Mouse (Mus musculus) heart, embryonic 14.5 days (tissue): ENCODE measurements at regions not wholly inside any gene's neighbourhood (a gene's known extent, or its start where the extent isn't known, plus 50 kb on each side); places are given as distances from the start of the nearest gene placed in this dataset.
A peak's percentile ranks its signal among the peaks of the same experiment; 100 is the strongest.

Experiments used
- ATAC-seq: fragments of 200-750 bp; cut with Nextera tagmentation; 2 replicates; pipeline ENCODE4 v1.8.0; 2017; ENCODE audit warnings: low read depth, moderate TSS enrichment; ENCODE audit not compliant: insufficient number of reproducible peaks, insufficient read depth, low FRiP score
- H3K27ac ChIP-seq, 2 experiments: fragments of 200-500 bp in 1 of 2; fragments of 300-500 bp in 1 of 2; sonication (generic) in 1 of 2; replicated peaks in 1 of 2; 2 replicates each; pipeline ENCODE4 v1.5.1; 2012 to 2014; ENCODE audit warnings: low read depth in 2 of 2, low read length in 2 of 2, control low read depth in 1 of 2, mild to moderate bottlenecking in 1 of 2, mixed read lengths in 1 of 2; ENCODE audit not compliant: control insufficient read depth in 1 of 2, insufficient read depth in 1 of 2
- H3K27me3 ChIP-seq: fragments of 300-500 bp; sonication (generic); 2 replicates; pipeline ENCODE4 v1.6.1; 2014; ENCODE audit warnings: mild to moderate bottlenecking, low read length, control low read depth; ENCODE audit not compliant: control insufficient read depth, insufficient read depth
- H3K36me3 ChIP-seq: fragments of 300-500 bp; sonication (generic); 2 replicates; pipeline ENCODE4 v1.6.1; 2014; ENCODE audit warnings: mild to moderate bottlenecking, control low read depth, low read length, mixed read lengths; ENCODE audit not compliant: control insufficient read depth, insufficient read depth
- H3K4me1 ChIP-seq, 2 experiments: fragments of 200-500 bp in 1 of 2; fragments of 300-500 bp in 1 of 2; sonication (generic) in 1 of 2; 2 replicates each; pipeline ENCODE4 v1.6.1; 2012 to 2014; ENCODE audit warnings: low read length in 2 of 2, control low read depth in 1 of 2, mixed read lengths in 1 of 2; ENCODE audit not compliant: control insufficient read depth in 2 of 2, insufficient read depth in 2 of 2
- H3K4me2 ChIP-seq: fragments of 300-500 bp; sonication (generic); 2 replicates; pipeline ENCODE4 v1.6.1; 2014; ENCODE audit warnings: mild to moderate bottlenecking, low read length
- H3K4me3 ChIP-seq, 2 experiments: fragments of 200-500 bp in 1 of 2; fragments of 300-500 bp in 1 of 2; sonication (generic) in 1 of 2; 2 replicates each; pipeline ENCODE4 v1.5.1; 2012 to 2014; ENCODE audit warnings: low read length in 2 of 2, mild to moderate bottlenecking in 2 of 2, control low read depth in 1 of 2, low read depth in 1 of 2, moderate library complexity in 1 of 2; ENCODE audit not compliant: control insufficient read depth in 1 of 2, insufficient read depth in 1 of 2
- H3K9ac ChIP-seq: fragments of 300-500 bp; sonication (generic); 2 replicates; pipeline ENCODE4 v1.6.1; 2014; ENCODE audit warnings: mild to moderate bottlenecking, low read length
- H3K9me3 ChIP-seq: fragments of 300-500 bp; sonication (generic); 2 replicates; pipeline ENCODE4 v1.6.1; 2016; ENCODE audit warnings: low read length, control low read depth; ENCODE audit not compliant: control insufficient read depth
- WGBS: fragments of 180-500 bp; shearing (Covaris S2); extraction: QIAGEN DNeasy Blood & Tissue Kit; methylation state at CpG from one replicate; pipeline ENCODE4 v1.1.7; 2014; 5-methylcytosine and 5-hydroxymethylcytosine counted together

DNA sequence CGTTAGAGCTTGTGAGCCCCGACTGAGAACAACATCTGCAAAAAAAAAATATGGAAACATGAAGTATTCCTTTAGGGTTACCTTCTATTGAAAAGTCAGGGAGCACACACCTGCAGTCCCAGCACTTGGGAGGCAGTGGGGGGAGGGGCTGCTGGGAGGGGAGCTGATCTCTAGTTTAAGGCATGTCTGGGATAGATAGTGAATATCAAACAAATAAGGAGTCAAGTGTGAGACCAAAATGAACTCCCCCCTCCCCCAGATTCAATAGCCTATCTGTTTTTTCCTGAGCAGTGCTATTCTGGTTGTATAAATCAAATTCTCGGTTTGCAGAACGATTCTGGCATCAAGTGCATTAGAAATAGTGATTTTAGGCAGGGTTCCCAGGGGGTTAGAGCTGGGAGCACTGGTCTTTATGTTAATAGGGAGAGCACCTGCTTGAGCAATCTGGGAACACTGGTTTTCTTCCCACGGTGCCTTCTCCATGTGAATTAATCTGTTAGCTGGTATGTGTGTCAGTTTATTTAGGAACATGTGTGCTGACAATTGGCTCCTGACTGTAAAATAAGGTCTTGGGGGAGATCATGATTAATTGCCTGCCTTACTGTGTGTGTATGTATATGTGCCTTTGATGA is 195.9 kb downstream of the Enc1 start:
- H3K4me1 ChIP-seq: peaks cover 31 to 50% of the 10 kb centered on the region in 2 experiments
- H3K4me2 ChIP-seq: peak overlapping the region; percentile 83; the same call in 1 of the 2 replicates
- no peak overlapping the region for H3K4me3 ChIP-seq
- H3K9me3 ChIP-seq: no peaks in the 10 kb centered on the region
- peak overlapping the region in 1 of 2 experiments; percentile 77; a peak in 3 of 4 replicates for H3K27ac ChIP-seq
- no peak overlapping the region for H3K9ac ChIP-seq
- H3K36me3 ChIP-seq: no peaks in the 10 kb centered on the region
- WGBS: 42% methylated on average over 5 of the region's 5 CpGs
- H3K27me3 ChIP-seq: peaks cover 18% of the 10 kb centered on the region; the same call in 1 of the 2 replicates
- ATAC-seq: no peak

GRCm38 (mm10) chr13:97435865-97436718 is 195.2 kb downstream of the Enc1 start:
- 8% methylated on average over 24 of the region's 24 CpGs for WGBS

DNA sequence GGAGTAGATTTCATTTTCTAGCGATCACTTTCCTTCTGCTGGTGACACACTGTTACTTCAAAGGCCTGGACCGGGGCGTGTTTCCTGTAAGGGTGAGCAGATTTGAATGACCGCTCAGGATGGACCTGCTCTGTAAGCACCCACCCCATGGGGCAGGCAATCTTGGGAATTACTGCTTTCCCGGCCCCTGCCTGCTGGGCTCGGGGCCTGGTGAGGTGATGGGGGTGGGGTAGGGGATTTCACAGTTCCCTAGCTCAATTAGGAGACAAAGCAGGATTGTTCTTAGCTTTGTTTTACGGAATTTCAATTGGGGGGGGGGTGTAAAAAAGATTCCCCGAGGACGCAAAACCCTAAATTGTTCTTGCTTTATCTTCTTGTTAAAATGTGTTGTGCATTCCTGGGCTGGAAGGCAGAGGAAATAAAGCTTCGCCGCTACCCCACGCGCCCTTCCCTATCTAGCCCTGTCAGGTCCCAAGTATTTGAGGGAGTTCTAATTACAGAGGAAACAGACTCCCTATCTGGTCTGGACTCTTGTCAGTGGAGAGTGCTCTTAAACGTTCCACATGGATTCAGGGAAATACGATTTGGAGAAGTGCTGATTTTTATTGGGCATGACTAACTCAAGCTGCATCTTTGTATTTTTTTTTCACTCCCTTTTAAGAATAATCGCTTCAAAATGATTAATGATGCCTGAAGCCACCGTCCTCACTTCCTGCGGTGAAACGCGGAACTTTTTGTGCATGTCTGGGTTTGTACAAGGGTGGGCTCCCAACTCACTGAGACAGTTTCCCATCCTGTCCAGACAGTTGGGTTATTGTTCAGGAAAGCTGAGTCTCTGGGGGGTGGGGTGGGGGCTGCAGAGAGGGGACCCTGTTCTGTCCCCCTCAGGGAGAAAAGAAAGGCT is 194.3 kb downstream of the Enc1 start:
- Histone ChIP-seq H3K4me3 (peak overlapping the region; percentile 44 to 50), H3K27me3 (peaks cover 18% of the 10 kb centered on the region; the same call in 1 of the 2 replicates), H3K4me1 (peaks cover 24 to 39% of the 10 kb centered on the region in 2 experiments), H3K9me3 (no peaks in the 10 kb centered on the region), H3K36me3 (no peaks in the 10 kb centered on the region), H3K4me2 (peak overlapping the region; percentile 83), H3K9ac (peak overlapping the region; percentile 66), H3K27ac (peak overlapping the region; percentile 77 to 81)
- WGBS: 2% methylated on average over 20 of the region's 20 CpGs
- ATAC-seq: peak; percentile 79

More at GRCm38 (mm10) chr13:97435865-97436718, 195.2 kb downstream of the Enc1 start:
- peak overlapping the region; percentile 66 for H3K9ac ChIP-seq
- H3K9me3 ChIP-seq: no peaks in the 10 kb centered on the region
- H3K4me2 ChIP-seq: peak overlapping the region; percentile 83
- peaks cover 18% of the 10 kb centered on the region; the same call in 1 of the 2 replicates for H3K27me3 ChIP-seq
- peak overlapping the region; percentile 44 to 50 for H3K4me3 ChIP-seq
- peaks cover 26 to 43% of the 10 kb centered on the region in 2 experiments for H3K4me1 ChIP-seq
- ATAC-seq: no peak
- H3K36me3 ChIP-seq: no peaks in the 10 kb centered on the region
- H3K27ac ChIP-seq: peak overlapping the region; percentile 77 to 81

DNA sequence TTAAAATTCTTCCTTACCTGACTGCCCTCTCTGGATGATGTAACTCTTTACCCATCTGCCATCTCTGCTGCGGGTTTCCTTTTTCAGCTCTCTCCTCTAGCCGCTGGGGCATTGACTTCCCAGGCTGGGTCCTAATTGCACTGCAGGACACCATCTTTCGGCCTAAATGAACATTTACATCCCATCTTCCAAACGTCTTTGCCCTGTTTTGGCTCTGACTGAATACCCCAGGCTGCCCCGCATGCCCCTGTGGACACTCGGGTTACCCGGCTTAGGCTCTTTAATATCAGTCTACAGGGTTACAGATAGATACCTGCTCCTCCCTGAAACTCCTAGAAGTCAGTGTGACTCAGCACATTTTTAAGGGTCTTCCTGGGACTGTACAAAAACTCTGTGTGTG is 193.3 kb downstream of the Enc1 start:
- Histone ChIP-seq H3K9ac (no peak overlapping the region), H3K9me3 (no peaks in the 10 kb centered on the region), H3K27me3 (peaks cover 13% of the 10 kb centered on the region; the same call in 1 of the 2 replicates), H3K27ac (no peak overlapping the region), H3K4me3 (no peak overlapping the region), H3K4me2 (no peak overlapping the region), H3K4me1 (peaks cover 19 to 31% of the 10 kb centered on the region in 2 experiments), H3K36me3 (no peaks in the 10 kb centered on the region)
- ATAC-seq: no peak
- WGBS: 67% methylated on average over 7 of the region's 7 CpGs

DNA sequence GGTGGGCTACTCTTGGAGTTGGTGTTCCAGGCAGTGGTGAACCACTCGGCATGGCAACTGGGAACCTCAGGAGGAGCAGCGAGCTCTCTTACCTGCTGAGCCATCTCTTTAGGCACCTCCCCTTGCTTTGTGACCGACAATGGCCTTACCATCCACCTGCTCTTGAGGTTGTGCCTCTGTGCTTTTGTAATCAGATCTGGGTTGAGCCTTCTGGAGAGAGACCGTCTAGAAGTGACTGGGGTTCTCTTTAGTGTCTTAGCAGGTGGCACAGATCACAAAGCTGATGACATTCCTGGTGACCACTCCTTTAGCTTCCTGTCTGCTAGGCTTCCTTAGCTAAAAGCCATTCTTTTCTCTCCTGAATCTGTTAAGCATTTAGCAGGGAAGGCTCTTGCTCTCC is 191.7 kb downstream of the Enc1 start:
- Histone ChIP-seq H3K4me2 (no peak overlapping the region), H3K36me3 (no peaks in the 10 kb centered on the region), H3K27ac (no peak overlapping the region), H3K9me3 (no peaks in the 10 kb centered on the region), H3K27me3 (peaks cover 13% of the 10 kb centered on the region; the same call in 1 of the 2 replicates), H3K4me1 (peaks cover 12 to 23% of the 10 kb centered on the region in 2 experiments), H3K4me3 (no peak overlapping the region), H3K9ac (no peak overlapping the region)
- 53% methylated on average over 4 of the region's 4 CpGs for WGBS
- ATAC-seq: no peak

- WGBS: 60% methylated on average over 2 of the region's 2 CpGs
- Histone ChIP-seq H3K4me3 (no peak overlapping the region), H3K27me3 (peaks cover 13% of the 10 kb centered on the region; the same call in 1 of the 2 replicates), H3K9ac (no peak overlapping the region), H3K27ac (no peak overlapping the region), H3K36me3 (no peaks in the 10 kb centered on the region), H3K4me1 (peaks cover 9 to 14% of the 10 kb centered on the region in 2 experiments), H3K9me3 (no peaks in the 10 kb centered on the region), H3K4me2 (no peak overlapping the region)
- ATAC-seq: no peak
These were observed 190.0 kb downstream of the Enc1 start for GRCm38 (mm10) chr13:97430885-97431284.

- no peaks in the 10 kb centered on the region for H3K9me3 ChIP-seq
- WGBS: 80% methylated on average over 5 of the region's 6 CpGs
- no peak for ATAC-seq
- H3K4me1 ChIP-seq: no peaks in the 10 kb centered on the region
- no peak overlapping the region for H3K27ac ChIP-seq
- H3K4me2 ChIP-seq: no peak overlapping the region
- no peak overlapping the region for H3K4me3 ChIP-seq
- no peak overlapping the region for H3K9ac ChIP-seq
- no peaks in the 10 kb centered on the region for H3K36me3 ChIP-seq
- peaks cover 10% of the 10 kb centered on the region; the same call in 1 of the 2 replicates for H3K27me3 ChIP-seq
These were observed 187.3 kb downstream of the Enc1 start for GRCm38 (mm10) chr13:97428163-97428562.
